Mouse (Mus musculus): ENCODE data around the gene Cox5a.

Cox5a gene

DNA sequence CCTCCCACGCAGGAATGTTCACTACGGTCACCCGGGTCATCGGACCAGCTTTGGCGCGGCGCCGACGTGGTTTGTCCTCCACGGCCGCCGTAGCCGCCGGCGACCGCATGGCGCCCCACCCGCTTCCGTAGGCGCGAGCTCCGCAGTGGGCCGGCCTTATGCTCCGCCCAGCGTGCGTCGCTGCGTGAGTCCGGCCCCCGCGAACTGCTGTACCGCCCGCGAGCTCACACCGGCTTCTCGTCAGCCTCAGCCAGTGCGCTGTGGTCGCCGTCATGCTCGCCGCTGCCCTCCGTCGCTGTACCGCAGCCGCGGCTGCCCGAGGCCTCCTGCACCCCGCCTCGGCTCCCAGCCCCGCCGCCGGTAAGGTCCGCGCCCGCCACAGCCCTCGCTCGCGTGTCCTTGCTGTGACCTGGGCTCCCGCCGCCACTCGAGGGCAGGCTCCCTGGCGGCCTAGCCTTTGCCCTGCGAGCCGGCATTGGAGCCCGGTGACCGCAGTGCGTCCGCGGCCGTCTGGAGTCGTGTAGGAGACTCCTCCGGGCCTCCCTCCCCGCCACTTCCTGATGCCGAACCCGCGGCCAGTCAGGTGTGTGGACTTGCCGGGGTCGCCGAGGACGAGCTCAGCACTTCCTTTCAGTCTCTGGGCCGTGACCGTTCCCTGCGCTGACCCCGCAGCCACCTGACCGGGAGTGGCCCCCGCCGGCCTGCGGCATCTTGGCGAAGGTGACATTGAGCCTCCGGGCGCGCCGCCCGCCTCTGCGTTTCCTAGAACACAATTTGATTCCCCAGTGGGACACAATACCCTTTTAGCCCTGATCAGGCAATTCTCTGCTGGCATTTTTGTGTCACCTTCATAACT is at the start of gene Cox5a:
Gene Cox5a (plus strand): TSS at position 219 of the 856 bp plus-strand sequence.
- DNase-seq (ENCODE audit: low spot score), result peak; percentile 87

- DNase-seq (ENCODE audit: low spot score), result peak; percentile 76
Observed at GRCm38 (mm10) chr9:57485774-57486173, 35.3 kb upstream of the Cox5a start.

- DNase-seq (ENCODE audit: low spot score), result no peak
Observed at GRCm38 (mm10) chr9:57487807-57488206, 33.3 kb upstream of the Cox5a start.

DNA sequence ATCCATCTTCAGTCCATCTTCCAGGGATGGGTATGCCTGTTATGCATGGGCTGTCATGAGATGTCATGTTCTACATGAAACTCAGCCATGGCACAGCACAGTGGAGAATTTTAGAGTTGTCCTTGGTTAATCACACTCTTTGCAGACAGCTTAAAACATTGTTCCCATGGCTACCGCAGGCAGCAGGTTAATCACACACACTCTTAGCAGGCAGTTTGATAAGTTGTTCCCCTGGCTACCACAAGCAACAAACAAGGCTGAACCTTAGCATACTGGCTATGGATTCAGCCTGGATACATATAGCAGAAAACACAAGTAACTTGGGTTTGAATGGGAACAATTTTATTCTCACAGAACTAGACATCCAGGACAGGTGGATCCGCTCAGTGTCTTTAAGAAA is 27.5 kb upstream of the Cox5a start:
- no peak for DNase-seq (ENCODE audit: low spot score)

- no peak for DNase-seq (ENCODE audit: low spot score)
Observed at GRCm38 (mm10) chr9:57494970-57495369, 26.1 kb upstream of the Cox5a start.

GRCm38 (mm10) chr9:57497236-57497635 is 23.8 kb upstream of the Cox5a start:
- DNase-seq (ENCODE audit: low spot score), result no peak

GRCm38 (mm10) chr9:57498536-57498935 is 22.5 kb upstream of the Cox5a start:
- no peak for DNase-seq (ENCODE audit: low spot score)

GRCm38 (mm10) chr9:57501452-57501851 is 19.6 kb upstream of the Cox5a start:
- no peak for DNase-seq (ENCODE audit: low spot score)

DNA sequence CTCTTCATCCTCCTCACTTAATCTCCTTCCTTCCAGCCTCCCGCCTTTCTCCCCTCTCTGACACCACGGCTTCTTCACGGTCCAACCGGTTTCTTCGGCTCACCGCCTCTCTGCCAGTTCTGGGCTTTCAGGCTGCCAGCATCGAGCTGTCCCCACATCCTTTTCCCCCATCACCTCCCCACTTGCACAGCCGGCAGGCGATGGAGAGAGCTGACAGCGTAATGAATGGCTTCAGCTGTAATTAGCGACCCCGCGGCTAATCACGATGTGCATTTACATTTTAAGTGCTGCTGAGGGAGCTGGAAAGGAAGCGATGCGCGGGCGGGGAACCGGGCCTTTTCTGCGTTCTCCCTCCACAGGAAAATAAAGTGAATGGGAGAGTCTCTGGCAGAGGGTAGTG is 19.2 kb upstream of the Cox5a start:
- no peak for DNase-seq (ENCODE audit: low spot score)

DNA sequence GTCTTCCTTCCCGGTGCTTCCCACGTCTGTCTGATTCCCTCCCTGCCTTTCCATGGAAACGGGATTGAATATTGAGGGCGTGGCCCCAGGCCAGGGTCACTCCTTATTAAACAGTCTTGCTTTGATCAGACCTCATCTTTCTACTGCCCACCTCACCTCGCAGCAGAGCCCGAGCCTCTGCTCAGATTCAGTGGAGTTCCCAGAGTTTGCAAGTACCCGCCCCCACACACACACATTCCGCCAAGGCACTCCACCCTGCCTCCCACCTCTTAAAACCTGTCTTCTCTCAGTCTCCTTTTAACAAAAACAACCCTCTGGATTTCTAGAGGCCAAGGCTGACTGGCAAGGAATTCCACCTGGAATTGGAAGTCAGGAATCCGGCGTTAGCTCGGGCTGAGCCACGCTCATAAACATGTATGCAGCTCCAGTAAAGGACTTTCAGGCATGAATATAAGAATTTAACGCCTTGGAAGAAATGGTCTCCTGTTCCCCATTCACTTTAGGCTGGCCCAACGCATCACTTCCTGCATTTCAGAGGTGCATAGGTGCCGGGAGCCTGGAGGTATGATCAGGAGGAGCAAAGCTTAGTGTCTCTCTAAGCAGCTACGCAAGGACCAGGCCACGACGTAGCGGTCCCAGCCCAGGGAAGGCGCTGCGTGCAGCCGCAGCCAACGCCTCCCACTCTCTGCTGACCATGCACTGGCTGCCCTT is 18.0 kb upstream of the Cox5a start:
- DNase-seq (ENCODE audit: low spot score), result no peak

GRCm38 (mm10) chr9:57503622-57504380 is 17.3 kb upstream of the Cox5a start, which contains the start of gene Rpp25:
Gene Rpp25, plus strand, starts transcription at chr9:57504026.
- no peak for DNase-seq (ENCODE audit: low spot score)

DNA sequence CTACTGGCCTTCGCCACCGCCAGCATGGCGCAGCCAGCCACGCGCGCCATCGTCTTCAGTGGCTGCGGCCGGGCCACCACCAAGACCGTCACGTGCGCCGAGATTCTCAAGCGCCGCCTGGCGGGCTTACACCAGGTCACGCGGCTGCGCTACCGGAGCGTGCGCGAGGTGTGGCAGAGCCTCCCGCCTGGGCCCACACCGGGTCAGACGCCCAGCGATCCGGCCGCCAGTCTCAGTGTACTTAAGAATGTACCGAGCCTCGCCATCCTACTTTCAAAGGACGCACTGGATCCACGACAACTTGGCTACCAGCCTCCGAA is 16.7 kb upstream of the Cox5a start:
- peak; percentile 35 for DNase-seq (ENCODE audit: low spot score)

GRCm38 (mm10) chr9:57504891-57505290 is 16.2 kb upstream of the Cox5a start:
- no peak for DNase-seq (ENCODE audit: low spot score)

DNA sequence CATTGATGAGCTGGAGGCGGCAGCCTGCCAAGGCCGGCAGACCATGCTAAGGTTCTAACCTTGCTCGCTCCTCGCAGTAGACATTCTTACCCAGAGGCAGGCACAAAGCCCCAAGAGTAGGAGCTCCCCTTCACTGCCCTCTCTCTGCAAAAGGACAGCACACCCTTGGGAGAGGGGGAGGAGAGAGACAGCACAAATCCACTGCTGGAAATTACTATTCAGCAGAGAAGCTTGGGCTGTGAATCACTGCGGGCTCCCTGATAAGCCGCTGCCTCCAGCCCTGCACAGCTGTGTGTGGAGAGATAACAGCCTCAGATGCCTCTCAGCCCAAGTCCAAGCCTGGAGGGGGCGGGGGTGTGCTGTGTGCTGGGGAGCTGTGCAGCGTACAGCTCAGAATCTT is 15.4 kb upstream of the Cox5a start:
- DNase-seq (ENCODE audit: low spot score), result no peak

- DNase-seq (ENCODE audit: low spot score), result no peak
Observed at GRCm38 (mm10) chr9:57510577-57510976, 10.5 kb upstream of the Cox5a start.

DNA sequence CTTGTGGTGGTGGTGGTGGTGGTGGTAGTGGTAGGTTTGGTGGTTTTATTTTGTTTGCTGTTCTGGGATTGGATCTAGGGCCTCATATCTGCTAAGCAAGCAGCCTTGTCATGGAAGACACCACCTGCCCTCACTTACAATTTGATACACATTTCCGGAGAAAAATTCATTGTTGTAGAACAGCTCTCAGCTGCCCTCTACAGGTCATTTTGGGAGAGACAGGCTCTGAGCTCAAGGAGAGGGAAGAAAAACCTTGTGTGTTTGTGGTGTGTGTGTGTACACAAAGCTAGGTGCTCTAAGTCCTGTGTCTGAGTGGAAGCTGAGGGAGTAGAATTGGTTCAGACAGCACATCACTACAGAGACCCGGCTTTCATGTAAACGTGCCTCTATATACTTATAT is 4.0 kb upstream of the Cox5a start:
- DNase-seq (ENCODE audit: low spot score), result peak; percentile 57

DNA sequence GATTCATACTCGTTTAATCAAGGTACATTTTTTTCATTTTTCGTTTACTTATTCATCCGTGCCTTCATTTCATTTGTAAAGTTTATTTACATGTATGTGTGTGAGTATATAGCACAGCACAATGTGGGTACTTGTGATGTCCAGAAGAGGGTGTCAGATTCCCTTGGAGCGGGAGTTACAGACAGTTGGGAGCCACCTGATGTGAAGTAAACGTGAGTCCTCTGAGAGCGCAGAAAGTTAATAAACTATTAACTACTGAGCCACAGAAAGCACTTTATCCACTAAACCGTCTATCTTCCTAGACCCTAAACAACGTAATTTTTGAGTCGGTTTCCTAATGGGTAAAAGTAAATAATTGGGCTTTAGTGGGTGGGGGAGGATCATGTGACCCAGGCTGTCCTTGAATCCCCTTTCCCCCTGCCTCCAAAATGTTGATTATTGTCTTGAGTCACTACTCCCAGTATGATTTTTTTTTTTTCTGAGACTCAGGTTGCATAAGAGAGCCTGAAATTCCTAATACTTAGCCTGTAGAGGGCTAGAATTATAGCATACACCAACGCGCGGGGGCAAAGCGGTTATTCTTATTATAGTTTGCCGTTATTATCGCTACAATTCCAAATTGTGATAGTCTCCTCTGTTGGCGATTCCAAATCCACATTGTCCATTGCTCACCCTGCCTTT is 559 bp upstream of the Cox5a start:
- no peak for DNase-seq (ENCODE audit: low spot score)

DNA sequence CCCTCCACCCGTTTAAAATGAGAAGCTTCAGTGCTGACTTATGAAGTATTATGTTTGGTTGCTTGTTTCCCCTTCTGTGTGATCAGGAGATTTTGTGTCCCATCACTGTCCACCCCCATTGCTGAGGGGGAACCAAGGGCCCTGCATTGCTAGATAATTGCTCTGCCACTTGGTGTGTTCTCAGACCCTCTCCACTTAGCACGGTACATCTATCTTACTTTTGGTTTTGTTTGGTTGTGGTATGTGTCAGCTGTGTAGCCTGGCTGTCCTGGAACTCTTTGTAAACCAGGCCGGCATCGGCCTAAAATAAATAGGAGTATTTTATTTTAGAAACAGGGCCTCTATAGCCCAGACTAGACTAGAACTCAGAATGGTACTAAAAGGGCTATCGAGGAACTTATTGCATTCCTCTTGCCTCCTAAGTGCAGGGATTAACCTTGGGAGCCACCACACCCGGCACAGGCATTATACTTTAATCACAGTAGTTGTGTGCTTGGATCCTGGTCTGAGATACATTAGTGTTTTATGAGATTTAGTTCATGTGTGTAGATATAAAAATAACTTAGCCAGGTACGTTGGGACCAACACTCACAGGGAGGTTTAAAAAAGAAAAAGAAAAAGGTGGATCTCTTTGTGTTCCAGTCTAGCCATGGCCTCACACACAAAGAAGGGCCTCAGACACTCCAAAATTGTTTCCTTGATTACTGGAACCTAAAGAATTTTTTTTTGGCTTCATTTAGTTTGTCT is 1.2 kb downstream of the Cox5a start:
- DNase-seq (ENCODE audit: low spot score), result no peak

- DNase-seq (ENCODE audit: low spot score), result no peak
Observed at GRCm38 (mm10) chr9:57522861-57523246, 1.8 kb downstream of the Cox5a start.

DNA sequence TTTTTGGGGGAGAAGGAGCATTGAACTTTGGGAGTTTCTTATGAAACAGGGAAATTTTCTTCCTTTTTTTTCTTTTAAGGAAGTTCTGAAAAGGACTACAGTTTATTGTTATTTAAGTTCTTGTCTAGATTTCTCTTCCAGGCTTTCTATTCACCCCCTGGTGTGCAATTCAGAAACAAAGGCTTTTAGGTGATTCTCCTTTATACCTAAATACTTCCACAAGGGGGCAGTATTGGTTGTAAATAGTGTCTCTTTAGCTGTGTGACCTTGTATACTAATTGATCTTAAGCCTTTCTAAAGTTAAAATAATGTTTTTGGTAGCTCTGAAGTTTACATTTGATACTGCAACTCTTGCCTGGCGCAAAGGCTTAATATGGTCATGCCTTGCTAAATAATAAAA is 2.7 kb downstream of the Cox5a start:
- peak; percentile 34 for DNase-seq (ENCODE audit: low spot score)

- DNase-seq (ENCODE audit: low spot score), result no peak
Observed at GRCm38 (mm10) chr9:57524439-57524838, 3.4 kb downstream of the Cox5a start.
